ENCODE assay signal across 1 mouse cellular context in the genomic region with DNA sequence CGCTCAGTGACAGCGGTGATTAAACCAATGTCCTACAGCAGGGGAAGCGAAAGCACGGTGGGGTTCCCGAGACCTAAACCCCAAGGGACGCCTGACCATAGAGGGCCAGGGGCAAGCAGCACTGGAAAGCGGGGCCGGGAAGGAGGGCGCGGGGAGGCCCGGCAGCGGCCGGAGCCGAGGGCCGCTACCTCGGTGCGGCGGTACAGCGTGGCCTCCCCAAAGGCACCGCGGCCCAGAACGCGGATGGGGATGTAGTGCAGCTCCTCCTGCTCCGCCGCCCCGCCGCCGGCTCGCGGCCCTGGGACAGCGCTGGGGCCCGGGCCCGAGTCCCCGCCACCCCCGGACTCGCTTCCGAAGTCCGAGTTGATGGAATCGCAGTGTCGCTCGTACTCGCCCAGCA.
TF ChIP-seq lines count a peak whose summit lies in the region.

No protein-coding gene starts in this region.

TF ChIP-seq in CH12.LX, 34 proteins besides CTCF, POLR2A, EP300 and RAD21 (continued from another document):
- no peak for TF ChIP-seq ZKSCAN1 (IDR thresholded peaks at IDR 0.05; ENCODE audit: borderline replicate concordance, low read depth, low read length)
- no peak for TF ChIP-seq ELF1 (IDR thresholded peaks at IDR 0.05; ENCODE audit: low read depth, low read length)
TF ChIP-seq in CH12.LX: peak in this region for 2.
